Mouse (Mus musculus) heart, adult 11 months (tissue): ENCODE data around the gene Yars.

Experiments used
- DNase-seq: peaks from one replicate; pipeline ENCODE4 v3.0.0; 2022

The Yars gene

DNA sequence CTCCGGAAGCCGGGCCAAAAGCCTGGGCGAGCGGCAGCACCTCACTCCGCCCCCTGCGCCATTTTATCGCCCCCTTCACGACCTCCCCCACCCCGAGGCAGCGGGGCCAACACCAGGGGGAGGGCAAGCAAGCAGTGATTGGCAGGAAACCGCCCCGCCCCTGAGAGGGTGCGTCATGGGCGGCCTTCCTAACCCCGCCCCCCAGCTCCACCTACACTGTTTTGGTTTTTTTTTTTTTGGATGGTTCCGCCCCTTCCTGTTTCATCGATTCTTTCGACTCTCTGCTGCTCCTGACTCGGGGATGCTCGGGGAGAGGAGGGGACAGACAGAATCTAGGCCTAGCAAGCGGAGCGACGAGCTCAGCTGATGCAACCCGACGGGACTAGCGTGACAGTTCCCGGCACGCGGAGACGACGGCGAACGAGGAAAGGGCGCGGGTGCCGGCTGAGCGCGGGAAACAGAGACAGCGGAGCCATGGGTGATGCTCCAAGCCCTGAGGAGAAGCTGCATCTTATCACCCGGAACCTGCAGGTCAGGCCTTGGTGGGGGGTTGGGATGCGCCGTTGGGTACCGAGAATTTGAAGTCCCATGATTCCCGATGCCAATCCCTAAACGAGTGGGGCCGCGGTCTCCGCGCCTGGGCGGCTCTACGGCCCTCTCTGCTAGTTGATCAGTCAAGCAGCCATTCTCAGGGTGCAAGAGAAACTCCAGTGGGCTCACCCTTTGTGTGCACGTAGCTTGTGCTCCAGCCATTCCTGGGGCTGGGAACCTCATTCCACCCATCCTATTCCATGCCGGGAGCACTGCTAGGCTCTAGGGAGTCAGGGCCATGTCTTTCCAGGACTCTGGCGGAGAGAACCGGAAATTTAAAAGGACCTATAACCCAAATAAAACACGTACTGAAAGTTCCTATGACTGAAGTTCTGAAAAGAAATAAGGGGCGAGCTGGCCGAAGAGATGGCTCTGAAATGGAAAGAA lies at the start of gene Yars, which contains the start of gene S100pbp:
Gene Yars (plus strand): TSS at position 219 of the 978 bp plus-strand sequence.
Gene S100pbp (minus strand): TSS at position 186 of the 978 bp plus-strand sequence.
- DNase-seq: peak; percentile 100

DNA sequence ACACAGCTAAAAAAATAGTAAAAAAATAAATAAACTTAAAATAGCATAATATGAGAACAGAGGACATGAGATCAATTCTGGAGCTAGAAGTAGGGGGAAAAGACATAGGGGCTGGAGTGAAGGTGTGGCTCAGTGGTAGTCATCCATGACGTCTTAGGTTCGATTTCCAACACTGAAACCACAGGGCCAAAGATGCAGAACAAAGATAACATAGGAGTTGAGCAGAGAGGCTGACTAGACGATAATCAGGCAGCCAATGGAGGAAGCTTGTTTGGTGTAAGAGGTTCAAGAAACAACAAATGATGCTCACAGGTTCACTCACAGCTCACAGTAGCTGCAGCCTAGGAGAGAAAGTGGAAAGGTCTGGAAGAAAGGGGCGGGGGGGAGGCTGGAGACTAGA lies 48.8 kb upstream of the Yars start:
- no peak for DNase-seq

DNA sequence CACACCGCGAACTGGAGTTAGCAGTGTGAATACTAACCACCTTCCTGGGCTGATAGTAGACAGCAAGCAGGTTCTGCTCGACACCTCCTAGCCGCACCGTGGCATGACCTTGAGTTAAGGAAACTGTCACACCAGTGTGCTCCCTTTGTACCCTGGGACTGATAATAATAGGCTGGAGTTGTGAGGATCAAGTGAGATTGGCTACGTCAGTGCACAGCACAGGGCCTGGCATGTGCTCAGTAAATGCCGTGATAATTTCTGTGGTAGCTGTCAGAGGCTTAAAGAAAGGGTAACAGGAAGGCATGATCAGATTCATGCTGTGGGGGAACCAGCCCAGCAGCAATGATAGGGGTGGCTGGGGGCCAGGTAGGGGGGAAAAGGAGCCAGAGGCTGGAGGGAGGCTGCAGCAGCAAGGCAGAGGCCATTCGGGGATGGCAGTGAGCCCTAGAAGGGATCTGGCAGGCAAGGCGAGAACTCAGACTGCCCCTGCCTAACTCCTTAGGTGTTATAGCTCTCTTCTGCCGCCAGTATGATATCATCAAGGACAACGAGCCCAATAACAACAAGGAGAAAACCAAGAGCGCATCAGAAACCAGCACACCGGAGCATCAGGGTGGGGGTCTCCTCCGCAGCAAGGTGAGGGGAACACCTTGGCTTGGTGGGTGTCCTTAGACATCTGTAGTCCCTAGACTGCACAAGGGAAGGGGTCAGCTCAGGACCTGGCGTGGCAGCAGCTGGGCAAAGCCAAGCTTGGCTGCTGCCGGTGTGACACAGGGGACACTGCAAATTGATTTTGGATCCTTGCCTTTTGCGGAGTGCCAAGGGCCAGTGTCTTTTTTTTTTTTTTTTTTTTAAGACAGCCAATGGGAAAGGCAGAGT lies 47.8 kb upstream of the Yars start:
- DNase-seq: peak; percentile 97

DNA sequence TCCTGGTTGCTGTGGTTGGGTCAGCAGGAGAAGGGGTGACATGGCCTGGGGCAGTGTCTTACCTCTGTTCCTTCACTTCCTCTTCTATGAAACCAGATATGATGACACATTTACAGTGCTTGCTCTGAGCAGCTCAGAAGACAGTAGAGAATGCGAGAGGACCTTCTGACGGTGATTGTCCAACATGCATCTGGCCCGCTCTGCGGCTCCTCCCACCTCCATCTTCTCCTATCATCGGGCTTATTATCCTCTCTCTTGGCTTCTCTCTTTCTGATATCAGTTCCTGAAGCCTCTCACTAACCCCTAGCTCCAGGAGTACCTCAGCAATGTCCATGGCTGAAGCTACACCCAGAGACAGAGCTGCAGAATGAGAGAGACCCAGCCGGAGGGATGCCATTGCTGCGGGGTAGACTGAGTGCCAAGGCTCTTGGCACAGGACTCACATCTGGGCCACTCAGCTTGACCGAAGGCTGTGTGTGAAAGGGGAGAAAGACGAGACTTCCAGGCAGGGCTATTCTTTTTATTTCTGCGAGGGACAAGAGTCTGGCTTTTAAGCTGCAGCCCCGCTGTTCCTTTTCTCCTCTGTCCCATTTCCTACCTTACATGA lies 47.0 kb upstream of the Yars start:
- DNase-seq: peak; percentile 91

DNA sequence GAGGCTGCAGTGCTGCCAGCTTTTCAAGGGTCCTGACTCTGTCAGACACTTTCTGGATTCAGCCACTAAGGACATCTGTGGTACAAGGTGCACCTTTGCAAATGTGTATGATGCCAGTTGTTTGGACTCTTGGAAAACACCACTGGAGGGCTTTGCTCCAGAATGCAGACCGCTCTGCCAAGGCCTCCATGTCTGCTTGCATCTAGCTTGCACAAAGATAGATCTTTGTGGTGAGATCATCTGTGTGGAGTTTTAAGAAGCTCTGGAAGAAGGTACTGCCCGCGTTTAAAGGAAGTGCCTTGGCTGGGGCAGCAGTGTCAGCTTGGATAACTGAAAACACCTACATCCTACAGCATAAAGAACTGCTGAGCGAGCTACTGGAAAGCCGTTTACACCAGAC lies 46.1 kb upstream of the Yars start:
- peak; percentile 84 for DNase-seq

DNA sequence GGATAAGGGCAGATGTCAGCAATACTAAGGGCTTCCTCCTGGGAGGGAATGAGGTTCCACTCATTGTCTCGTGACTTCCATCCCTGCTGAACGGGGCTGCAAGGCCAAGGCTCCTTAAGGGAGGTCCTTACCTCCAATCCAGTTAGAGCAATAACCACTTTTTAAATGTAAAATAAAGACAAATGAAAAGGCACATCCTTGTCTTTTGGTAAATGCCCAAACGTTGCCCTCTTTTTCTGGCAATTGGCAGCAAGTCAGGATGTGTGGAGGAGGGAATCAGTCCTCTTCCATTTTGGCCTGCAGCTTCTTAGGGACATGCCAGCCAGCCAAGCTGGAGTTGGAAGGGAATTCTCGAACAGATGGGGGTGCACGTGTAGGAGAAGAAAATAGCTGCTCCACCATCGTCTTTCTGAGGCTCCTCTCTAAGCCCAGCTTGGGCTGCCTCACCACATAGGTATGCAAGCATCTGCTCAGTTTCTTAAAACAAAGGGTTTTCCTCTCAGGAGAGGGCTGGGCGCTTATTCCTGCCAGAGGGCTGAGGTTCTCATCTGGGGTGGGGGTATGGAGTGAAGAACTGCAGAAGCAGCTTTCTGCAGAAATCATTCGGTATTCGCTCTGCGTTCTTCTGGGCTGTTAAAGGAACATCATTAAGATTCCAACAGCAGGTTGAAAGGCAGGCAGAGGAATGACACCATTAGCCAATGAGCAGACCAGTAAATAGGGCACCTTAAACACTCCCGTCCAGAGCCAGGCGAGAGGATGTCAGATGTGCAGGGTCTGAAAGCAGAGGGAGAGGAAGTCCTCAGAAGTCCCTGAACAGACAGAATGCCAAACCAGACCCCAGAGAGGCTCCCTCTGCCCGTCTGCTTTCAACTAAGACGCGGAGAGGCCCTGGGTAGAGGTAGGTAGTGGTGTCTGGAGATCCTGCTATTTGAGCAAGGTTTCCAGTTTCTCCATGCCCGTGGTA lies 44.9 kb upstream of the Yars start:
- peak; percentile 90 for DNase-seq

DNA sequence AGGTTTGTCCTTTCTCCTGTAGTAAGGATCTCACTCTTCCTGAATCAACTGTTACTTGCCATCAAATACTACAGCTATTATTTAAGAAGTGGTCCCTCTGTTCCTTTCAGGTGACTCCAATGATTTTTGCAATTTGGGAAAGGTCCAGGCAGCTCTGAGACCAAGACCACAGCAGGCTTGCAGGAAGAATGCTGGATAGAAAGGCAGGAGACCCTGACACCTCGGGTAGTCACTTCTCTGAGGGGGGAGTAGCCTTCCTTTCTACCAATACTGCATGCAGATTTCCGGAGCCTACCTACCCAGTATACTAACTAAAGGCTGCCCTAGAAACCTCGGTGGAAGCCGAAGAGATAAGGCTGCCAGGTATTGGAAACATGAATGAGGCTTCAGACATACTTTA lies 44.1 kb upstream of the Yars start:
- peak; percentile 79 for DNase-seq

DNA sequence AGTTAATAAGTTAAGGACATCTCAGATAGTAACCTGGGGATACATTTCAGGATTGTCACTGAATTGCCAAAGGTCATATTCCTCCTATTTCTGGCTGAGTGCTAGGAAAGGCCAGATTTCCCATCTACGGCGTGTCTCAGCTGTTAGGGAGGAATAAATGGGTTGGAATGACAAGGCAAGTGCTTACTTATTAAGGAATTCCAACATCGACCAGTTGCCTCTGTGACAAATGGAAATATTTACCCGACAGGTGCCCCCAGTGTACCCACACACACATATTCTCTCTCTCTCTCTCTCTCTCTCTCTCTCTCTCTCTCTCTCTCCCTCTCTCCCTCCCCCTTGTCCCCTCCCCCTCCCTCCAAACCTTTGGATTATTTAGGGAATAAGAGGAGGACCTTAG lies 43.6 kb upstream of the Yars start:
- no peak for DNase-seq

DNA sequence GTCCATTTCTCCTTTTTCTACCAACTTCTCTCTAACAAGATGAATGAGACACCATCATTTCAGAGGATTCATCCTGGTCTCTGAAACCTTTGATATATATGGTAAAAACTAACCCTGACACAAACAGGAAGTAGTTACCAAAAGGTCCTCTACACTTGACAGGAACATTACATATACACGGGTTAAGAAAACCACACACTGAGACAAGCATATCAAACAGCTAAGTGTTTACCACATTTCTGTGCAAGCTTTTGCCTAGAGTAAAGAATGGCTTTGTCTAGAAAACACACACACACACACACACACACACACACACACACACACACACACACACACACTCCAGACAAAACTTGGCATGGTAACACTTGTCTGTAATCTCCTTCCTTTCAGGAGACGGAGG lies 43.2 kb upstream of the Yars start:
- DNase-seq: no peak

DNA sequence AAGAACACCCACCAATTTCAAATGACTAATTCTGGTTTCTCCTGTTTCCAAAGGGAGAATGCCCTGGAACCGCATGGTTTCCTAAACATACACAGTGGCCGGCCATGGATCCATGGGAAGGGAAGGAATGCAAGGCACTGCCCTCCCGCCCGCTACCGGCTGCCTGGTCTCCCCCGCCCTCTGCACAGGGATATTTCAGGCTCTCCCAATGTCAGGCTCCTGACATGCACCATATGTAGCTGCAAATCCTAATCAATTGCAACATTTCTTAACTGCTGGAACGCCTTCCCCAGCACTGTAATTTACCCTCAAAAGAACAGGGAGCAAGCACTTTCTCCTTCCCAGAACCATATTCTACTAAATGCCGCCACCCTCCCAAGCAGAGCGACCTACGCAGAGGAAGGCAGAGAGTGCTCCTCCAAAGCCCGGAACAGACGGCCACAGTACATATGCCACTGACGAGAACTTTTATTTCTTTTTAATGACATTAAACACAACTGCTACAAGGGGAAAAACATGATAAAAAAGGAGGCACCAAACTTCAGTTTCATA lies 41.9 kb upstream of the Yars start:
- peak; percentile 89 for DNase-seq

DNA sequence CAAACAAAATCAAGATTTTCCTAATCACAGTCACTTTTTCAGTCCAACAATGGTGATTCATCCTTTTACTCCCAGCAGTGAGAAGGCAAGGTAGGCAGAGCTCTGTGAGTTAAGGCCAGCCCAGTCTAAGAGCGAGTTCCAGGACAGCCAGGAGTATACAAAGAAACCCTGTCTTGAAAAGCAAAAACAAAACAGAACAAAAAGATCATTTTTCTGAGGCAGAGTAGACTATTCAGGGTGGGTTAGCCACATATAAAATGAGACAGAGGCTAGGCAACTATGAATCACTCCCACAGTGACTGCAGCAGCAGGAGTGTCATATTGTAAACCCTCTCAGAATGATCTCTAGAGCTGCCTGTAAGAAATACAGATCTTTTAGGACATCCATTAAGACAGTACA lies 40.2 kb upstream of the Yars start:
- peak; percentile 34 for DNase-seq

DNA sequence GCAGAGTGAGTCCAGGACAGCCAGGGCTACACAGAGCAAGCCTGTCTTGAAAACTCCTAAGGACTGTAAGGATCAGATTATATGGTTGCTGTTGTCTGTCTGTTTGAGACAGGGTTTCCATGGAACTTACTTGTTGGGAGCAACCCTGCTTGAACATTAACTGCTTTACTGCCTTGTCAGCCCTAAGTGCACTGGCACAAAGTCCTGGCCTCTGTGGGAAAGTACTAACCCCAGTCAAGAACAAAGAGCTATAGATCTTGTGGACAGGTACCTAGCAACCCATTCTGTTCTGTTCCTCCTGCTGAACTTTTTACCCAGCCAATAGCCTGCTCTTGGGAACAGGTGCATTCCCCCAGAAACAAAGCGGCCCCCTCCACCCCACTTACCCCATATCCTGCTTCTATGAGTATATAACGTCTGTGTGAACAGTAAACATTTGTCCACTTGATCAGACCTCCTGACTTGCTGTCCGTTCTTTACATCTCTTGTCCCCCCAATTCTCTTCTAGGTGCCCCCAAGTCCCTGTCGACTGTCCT lies 38.2 kb upstream of the Yars start:
- DNase-seq: peak; percentile 62

DNA sequence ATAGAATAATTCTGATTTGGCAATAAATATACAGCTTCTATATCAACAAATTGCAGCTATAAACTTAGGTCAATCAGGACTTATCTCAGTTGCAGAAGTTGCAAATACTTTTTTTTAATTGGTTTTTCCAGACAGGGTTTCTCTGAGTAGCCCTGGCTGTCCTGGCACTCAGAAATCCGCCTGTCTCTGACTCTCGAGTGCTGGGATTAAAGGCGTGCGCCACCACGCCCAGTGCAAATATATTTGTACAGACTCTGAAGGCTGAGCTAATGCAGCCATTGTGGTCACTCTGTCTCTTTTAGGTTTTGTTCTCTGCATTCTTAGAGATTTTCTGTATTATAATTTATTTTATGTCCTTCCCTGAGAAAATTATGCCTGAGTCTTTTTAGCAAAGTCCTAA lies 32.0 kb upstream of the Yars start:
- DNase-seq: no peak

DNA sequence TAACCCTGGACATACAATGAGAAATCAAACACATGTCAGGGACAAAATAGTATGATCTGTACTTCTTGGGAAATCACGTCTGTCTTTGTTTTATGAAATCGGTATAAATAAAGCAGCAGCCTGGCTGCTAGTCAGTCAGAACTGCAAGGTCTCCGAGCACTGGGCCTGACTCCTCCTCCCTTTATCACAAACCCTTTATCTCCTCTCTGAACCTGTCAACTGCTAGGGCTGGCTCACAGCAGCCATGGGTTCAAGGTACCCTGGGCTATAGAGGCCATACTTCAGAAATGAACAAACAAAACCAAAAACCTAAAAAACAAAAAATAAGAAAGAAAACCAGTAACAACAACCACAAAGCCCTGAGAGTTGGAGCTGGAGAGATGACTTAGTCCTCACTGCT lies 31.0 kb upstream of the Yars start:
- no peak for DNase-seq

DNA sequence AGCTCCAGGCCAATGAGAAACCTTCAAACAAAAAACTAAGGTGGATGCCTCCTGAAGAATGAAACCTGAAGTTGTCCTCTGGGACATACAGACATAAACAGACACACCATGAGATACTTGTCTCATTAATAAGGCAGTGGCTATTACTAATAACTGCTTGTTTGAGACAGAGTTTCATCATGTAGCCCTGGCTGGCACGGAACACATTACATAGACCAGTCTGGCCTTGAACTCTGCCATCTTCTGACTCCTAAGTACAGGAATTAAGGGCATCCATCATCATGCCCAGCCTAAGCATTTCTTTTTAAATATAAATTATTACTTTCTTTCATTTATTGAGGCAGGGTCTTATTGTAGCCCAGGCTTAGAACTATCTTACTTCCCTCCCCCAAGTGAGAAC lies 28.5 kb upstream of the Yars start:
- no peak for DNase-seq

DNA sequence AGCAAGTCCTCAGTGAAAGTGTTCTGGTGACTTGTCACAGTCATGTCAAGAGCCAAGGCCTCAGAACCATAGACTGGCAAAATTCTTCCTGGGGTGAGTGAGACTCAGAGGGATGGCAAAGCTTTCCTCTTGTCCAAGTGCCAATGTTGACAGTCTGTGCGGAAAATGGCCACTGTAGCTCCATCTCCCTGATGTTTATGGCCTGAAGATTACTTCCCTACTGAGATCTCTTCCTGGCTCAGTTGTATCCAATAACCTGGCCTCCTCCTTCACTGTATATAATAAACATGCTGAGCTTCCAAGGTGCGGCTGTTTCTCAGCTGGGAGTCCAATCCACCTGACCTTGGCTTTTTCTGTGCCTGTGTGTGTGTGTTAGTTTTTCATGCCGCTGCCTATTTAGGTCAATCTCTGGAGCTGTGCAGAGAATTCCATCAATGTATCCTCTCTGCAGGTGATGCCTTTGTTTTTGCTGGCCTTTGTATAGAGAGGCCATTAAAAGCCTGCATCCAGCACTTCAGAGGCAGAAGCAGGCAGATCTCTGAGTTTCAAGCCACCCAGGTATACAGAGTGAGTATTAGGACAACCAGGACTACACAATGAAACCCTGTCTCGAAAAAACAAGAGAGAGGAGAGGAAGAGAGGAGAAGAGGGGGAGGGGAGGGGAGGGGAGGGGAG lies 27.8 kb upstream of the Yars start:
- no peak for DNase-seq

DNA sequence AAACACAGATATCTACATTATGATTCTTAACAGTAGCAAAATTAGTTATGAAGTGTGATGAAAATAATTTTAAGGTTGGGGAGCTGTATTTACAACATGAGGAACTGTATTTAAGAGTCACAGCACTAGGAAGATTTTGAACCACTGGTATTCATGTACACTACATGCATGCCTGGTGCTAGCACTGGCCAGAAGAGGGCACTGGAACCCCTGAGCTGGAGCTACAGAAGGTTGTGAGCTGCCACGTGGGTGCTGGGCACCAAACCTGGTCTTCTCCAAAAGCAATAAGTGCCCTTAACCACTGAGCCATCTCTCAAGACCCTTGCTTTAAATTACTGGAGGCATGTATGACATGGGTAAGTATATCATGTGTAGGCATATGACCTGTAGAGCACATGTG lies 17.0 kb upstream of the Yars start:
- no peak for DNase-seq

DNA sequence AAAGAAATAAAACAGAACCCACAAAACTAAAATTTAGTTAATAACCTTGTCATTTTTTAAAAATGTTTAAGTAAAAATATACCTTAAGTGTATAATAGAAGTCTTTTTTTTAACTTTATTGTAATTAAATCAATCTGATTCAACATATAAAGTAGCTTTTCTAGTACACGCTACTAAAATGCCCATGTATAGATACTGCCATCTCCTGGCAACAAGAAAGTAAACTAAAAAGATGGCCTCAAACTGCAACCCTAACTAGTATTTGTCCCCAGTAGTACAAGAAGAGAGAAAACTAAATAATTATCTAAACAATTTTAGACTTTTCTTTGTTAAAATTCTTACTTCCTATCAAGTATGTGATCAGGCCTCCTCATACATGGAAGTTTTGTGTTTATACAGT lies 10.0 kb upstream of the Yars start:
- DNase-seq: no peak

DNA sequence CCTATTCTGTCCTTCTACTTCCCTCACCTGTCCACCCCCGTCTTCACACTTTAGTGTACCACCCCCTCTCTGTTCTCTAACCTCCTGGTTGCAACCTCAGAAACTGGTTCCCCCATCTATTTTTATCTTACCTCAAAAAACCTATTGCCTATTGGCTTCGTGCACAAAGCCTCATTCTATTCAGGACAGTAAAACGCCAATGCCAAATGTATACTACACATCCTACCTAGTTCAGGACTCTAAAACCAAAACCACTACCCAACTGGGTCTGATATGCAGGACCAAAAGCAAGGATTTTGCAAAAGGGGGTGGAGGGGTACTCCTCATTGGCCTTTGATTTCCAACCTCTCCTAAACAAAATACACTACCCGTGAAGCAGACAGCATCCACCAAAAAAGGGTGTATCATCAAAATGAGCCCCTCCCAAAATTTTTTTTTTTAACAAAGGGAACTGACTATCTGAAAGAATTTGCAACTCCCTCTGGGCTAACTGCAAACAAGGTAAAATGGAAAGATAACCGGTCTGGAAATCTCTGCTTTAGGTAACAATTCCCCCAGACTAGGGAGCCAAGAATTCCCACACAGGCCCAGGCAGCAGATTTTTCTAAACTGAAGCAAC lies 1.4 kb upstream of the Yars start:
- peak; percentile 80 for DNase-seq

DNA sequence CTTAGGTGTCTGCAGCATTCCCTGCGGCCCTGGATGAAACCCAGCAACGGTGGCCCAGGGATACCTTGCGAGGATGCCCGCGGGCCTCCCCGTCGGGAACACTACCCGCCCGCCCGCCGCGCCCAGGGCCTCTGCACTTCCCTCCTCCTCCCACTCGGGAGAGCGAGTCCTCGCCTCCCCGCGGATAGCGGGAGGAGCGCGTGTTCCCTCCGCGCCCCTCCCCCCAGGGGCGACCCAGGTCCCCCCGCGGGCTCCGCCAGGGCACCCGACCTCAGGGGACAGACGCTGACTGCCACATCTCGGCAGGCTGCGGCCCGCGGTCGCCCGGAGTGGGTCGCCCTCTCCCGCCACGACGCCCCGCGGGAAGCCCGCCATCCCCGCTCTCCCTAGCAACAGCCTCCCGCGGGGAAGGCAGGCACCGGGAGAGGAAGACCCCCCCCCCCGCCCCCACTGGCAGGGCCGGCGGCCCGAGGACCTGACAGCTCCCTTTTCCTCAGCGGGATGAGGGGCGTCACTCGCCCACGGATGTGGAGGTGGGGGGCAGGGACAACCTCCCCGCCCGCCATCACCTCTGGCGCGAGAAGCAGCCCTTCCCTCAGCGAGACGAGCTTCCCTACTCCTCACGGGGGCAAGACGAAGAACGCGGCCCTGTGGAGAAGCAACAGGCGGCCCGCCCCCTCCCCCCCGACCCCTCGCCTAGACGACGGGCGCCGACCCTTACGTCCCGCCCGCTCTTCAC lies 588 bp upstream of the Yars start:
- DNase-seq: no peak
